Mouse (Mus musculus) neural tube, embryonic 10.5 days (tissue): ENCODE measurements at regions not wholly inside any gene's neighbourhood (a gene's known extent, or its start where the extent isn't known, plus 50 kb on each side); places are given as distances from the start of the nearest gene placed in this dataset.
A peak's percentile ranks its signal among the peaks of the same experiment; 100 is the strongest.

Experiments used
- DNase-seq: peaks from one replicate; pipeline ENCODE4 v3.0.0-alpha.2; 2017; ENCODE audit warnings: low spot score; ENCODE audit errors: extremely low spot score

GRCm38 (mm10) chr3:50886336-50886735 lies 337.9 kb upstream of the Noct start:
- DNase-seq: no peak

- DNase-seq: no peak
Observed at GRCm38 (mm10) chr3:50887002-50887401, 337.2 kb upstream of the Noct start.

GRCm38 (mm10) chr3:50888571-50889210 lies 335.6 kb upstream of the Noct start:
- DNase-seq: no peak

- DNase-seq: no peak
Observed at GRCm38 (mm10) chr3:50890537-50890936, 333.7 kb upstream of the Noct start.

- no peak for DNase-seq
Observed at GRCm38 (mm10) chr3:50898179-50898578, 326.1 kb upstream of the Noct start.

GRCm38 (mm10) chr3:50899830-50900350 lies 324.4 kb upstream of the Noct start:
- no peak for DNase-seq

GRCm38 (mm10) chr3:50900566-50900965 lies 323.7 kb upstream of the Noct start:
- DNase-seq: no peak

- no peak for DNase-seq
Observed at GRCm38 (mm10) chr3:50901321-50901720, 322.9 kb upstream of the Noct start.

- no peak for DNase-seq
Observed at GRCm38 (mm10) chr3:50902933-50903332, 321.3 kb upstream of the Noct start.

- no peak for DNase-seq
Observed at GRCm38 (mm10) chr3:50904716-50905116, 319.5 kb upstream of the Noct start.

GRCm38 (mm10) chr3:50905274-50905992 lies 318.8 kb upstream of the Noct start:
- DNase-seq: peak; percentile 42

GRCm38 (mm10) chr3:50905993-50906831 lies 318.0 kb upstream of the Noct start:
- DNase-seq: peak; percentile 96

- DNase-seq: no peak
Observed at GRCm38 (mm10) chr3:50912980-50913518, 311.2 kb upstream of the Noct start.

GRCm38 (mm10) chr3:50914866-50915365 lies 309.3 kb upstream of the Noct start:
- DNase-seq: no peak

- no peak for DNase-seq
Observed at GRCm38 (mm10) chr3:50916305-50916854, 307.9 kb upstream of the Noct start.

GRCm38 (mm10) chr3:50922347-50922746 lies 301.9 kb upstream of the Noct start:
- DNase-seq: no peak

GRCm38 (mm10) chr3:50922832-50923231 lies 301.4 kb upstream of the Noct start:
- no peak for DNase-seq

GRCm38 (mm10) chr3:50923327-50923726 lies 300.9 kb upstream of the Noct start:
- DNase-seq: no peak

- DNase-seq: no peak
Observed at GRCm38 (mm10) chr3:50927318-50927717, 296.9 kb upstream of the Noct start.

- DNase-seq: no peak
Observed at GRCm38 (mm10) chr3:50929013-50929412, 295.2 kb upstream of the Noct start.
